Mouse (Mus musculus) cerebellum, postnatal 4 days (tissue): ENCODE measurements around the gene Serpinb1c.
"Not testable (repeated sequence)": the region's sequence is repeated elsewhere in the genome, so short reads cannot be mapped to it uniquely, and the experiment has no call there.

Source experiments
- DNase-seq, 2 experiments: peaks; one replicate each; pipeline ENCODE4 v3.0.0; 2022; ENCODE audit warnings: low spot score in 2 of 2, mixed read lengths in 1 of 2

Serpinb1c gene

GRCm38 (mm10) chr13:32898111-32898510 lies at the start of gene Serpinb1c:
Serpinb1c (minus strand) TSS chr13:32898211.
- no peak for DNase-seq

- DNase-seq: not testable (repeated sequence)
These were observed 41.2 kb upstream of the Serpinb1c start for GRCm38 (mm10) chr13:32939191-32939590.

- DNase-seq: not testable (repeated sequence)
These were observed 40.3 kb upstream of the Serpinb1c start for GRCm38 (mm10) chr13:32938275-32938674.

- DNase-seq: no peak
These were observed 36.8 kb upstream of the Serpinb1c start for GRCm38 (mm10) chr13:32934706-32935381.

DNA sequence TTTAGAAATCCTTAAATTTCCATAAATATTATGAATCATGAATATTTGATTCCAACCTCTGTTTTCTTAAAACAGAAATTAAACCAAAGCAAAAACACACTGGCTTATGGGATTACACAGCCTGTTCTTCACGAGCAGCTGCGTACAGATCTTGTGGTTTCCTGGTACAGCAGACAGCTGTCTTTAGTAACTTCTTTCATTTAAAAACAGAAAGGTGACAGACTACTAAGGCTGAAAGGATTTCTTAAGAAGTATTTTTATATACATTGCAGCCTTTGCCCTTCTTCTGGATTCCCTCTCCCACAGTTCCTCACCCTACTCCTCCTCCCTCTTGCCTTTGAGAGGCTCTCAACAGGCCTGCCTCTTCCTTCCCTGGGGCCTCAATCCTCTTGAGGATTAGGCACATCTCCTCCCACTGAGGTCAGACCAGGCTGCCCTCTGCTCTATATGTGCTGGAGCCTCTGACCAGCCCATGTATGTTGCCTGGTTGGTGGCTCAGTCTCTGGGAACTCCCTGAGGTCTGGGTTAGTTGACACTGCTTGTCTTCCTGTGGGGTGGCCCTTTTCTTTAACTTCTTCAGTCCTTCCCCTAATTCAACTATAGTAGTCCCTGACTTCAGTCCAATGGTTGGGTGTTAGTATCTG lies 31.2 kb upstream of the Serpinb1c start:
- DNase-seq: no peak

GRCm38 (mm10) chr13:32927241-32927640 lies 29.2 kb upstream of the Serpinb1c start:
- DNase-seq: no peak

DNA sequence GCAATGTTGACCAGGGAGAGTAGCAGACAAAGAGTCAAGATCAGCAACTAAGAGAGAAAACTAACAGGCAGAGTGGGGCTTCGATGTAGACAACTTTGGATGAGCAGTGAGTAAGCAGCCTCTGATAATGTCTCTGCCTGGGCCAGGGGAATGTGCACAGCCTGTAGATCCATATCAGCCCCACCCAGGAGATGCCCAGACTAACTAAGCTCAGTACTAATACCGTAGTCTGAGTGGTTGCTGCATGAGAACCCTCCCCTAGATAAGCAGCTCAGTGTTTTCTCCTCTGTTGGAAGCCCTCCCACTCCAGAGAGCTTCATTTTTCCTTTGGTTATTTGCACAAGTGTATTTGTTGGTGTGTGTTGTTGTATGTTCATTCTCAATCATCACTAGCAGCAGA lies 28.6 kb upstream of the Serpinb1c start:
- no peak for DNase-seq

GRCm38 (mm10) chr13:32924578-32925360 lies 26.8 kb upstream of the Serpinb1c start:
- DNase-seq: no peak

DNA sequence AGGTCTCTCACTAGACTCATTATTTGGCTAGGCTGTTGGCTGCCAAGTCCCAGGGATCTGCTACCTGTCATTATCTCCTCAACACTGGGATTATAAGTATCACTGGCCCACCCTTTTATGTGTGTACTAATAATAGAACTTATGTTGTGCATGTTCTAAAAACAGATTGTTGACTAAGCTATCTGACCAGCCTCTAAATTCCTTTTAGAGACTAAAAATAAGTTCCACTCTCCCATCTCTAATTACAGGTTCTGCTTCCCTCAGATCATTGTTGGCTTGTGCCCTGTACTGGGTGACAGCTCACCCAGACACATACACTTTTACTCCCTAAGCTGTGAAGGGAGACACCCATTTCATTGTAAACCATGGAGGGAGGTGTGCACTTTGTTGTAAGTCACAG lies 24.6 kb upstream of the Serpinb1c start:
- no peak for DNase-seq

DNA sequence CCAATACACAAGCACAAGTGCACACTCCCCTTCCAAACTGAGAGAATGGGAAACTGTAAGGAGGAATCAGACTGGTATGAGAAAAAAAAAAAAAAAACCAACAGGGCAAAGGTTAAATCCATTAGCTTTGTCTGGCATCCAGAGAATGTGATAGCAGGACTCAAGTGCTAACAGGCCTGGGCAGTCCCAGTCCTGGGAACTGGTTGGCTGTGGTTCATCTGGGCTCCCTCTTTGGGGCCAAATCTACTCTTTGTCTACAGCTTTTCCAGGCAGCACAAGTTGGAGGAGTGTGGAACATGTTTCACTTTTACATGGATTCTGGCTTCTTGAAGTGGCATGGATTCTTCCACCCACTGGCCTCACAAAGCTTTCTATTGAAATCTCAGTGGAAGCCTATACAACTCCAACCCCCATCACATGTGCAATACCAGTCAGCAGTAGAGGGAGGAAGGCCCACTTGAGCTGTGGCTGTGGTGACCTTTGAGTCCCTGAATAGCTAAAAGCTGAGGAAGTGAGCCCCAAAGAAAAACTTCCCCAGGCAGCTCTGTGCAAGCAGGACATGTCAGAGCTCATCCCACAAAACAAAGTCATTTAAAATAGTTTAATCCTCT lies 14.9 kb upstream of the Serpinb1c start:
- DNase-seq: no peak

DNA sequence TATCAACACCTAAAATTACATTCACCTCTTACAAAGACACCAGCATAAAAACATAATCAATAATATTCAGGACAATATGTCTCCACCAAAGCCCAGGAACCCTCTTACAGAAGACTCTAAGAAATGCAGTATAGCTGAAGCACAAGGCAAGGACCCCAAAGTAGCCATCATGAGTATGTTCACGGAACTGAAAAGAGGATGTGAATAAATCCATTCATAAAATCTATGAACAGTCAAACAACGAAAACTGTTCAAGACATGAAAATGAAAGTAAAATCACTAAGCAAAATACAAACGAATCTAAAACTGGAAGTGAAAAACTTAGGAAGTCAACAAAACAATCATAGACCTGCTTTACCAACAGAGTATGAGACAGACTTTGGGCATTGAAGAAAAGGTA lies 10.2 kb upstream of the Serpinb1c start:
- DNase-seq: no peak

DNA sequence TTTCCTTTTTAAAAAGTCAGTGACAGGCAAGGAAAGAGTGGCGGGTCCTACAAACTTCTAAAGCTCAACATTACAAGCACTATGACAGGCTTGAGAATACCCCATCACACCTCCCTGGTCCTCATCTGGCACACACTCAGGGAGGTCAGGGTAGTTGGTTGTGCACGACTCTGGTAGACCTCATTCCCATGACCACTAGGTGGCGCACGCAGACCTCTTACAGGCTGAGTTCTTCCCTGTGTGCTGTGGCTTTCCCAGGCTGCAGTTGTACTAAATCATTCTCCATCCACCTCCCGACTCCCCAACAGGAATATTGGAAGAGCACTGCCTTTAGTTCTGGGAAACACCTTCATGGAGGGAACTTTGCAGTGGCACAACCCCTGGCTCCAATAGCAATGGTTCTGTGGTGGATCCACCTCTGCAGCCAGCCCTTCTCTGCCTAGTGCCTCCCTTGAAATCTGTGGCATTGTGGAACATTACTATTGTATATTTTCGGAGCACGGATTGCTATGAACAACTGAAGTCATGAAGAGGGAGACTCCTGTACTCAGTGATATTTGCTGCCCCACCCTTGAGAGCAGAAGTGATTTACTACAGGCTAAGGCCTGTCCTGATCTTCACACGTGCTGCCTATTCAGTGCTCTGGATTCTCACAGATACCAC lies 5.3 kb upstream of the Serpinb1c start:
- peak; percentile 85 to 91 for DNase-seq

DNA sequence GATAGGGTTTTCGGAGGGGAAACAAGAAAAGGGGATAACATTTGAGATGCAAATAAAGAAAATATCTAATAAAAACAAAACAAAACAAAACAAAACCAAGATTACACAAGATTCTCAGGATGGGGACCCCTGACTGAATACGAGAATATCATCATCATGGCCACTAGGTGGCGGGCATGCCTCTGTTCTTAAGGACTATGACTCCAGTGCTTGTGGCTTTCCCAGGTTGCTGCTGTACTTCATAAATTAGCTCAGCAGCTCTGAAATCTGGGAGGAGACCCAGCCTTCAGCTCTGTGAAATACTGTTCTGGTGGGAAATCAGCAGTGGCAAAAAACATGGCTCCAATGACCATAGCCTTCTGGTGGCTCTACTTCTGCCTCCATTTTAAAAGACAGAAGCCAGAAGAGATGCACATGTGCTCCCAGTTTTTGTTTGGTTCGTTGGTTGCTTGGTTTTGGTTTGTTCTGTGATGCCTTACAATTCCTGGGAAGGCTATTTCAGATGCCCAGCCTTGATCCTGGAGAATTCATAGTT lies 4.5 kb upstream of the Serpinb1c start:
- DNase-seq: peak; percentile 63 to 67

DNA sequence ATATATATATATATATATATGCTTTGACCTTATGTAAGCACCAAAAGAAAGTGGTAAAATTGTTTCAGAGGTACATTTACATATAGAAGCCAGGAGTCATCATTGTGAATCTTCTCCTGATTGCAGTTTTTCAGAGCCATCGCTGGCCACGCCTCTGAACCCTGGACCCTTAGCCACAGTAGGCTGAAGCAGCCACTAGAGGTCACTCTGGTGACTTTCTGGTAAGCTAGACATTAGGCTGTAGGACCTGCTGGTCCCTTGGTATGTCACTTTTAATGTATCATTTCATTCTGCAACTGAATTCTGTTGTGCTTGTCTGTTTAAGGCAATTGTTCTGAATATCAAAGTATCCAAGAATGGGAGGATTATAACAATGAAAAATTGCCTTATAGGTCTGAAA lies 2.6 kb upstream of the Serpinb1c start:
- peak in 1 of 2 experiments; percentile 46 for DNase-seq

GRCm38 (mm10) chr13:32899114-32899513 lies 1.1 kb upstream of the Serpinb1c start:
- DNase-seq: not testable (repeated sequence)

DNA sequence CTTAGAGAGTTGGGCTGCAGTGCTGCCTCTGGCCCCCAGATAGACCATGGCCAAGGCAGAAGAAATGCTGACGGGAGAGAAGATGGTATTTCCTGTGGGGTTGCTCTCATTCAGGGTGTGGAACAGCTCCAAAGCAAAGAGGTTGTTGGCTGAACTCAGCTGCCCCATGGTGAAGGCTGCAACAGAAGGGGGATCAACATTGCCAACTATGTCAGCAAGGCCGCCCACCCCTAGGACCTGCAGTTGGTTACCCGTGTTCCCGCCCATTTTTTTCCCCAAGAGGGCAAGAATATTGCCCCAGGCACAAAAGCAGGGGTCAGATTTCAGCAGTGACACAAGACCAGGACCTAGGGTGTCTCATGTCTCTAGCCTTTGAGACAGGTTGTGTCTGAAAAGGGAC lies 1.1 kb downstream of the Serpinb1c start:
- no peak for DNase-seq

- DNase-seq: no peak
These were observed 13.3 kb downstream of the Serpinb1c start for GRCm38 (mm10) chr13:32884755-32885154.

DNA sequence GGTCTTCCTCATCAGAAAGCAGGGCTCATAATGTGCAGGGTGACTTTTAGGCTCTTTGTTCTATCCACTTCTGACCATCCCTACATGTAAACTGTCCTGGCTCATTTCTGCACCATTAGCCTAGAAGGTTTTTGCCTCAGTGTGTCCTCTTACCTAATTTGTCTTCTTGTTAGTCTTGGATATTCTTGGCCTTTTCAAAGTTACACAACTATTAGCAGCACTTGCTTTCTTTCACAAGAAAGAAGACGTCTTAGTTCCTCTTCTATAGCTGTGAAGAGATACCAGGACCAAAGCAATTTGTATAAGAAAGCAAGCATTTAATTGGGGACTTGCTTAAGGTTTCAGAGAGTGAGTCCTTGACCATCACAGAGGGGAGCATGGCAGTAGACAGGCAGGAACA lies 24.1 kb downstream of the Serpinb1c start:
- DNase-seq: no peak

GRCm38 (mm10) chr13:32868843-32869242 lies 29.2 kb downstream of the Serpinb1c start:
- DNase-seq: no peak

GRCm38 (mm10) chr13:32868233-32868632 lies 29.8 kb downstream of the Serpinb1c start:
- DNase-seq: not testable (repeated sequence)

- no peak for DNase-seq
These were observed 31.0 kb downstream of the Serpinb1c start for GRCm38 (mm10) chr13:32867030-32867429.
